Mouse (Mus musculus) subcutaneous adipose tissue, adult 2 months (tissue): ENCODE data around the gene Nrip2. TPM values are rescaled to one million over a fixed set of nuclear protein-coding genes. Genes with fewer than 3 reads are reported as not detected.

Source experiments
- polyA plus RNA-seq: library from polyadenylated mRNA; depleted of rRNA; stranded (reverse); fragments of >200 nt; gene quantifications from 2 replicates; pipeline ENCODE4 v1.2.3, GENCODE M21; 2012; ENCODE audit warnings: low replicate concordance; rRNA removed

Gene Nrip2
- 8.2 and 19.7 TPM in 2 replicates for polyA plus RNA-seq

DNA sequence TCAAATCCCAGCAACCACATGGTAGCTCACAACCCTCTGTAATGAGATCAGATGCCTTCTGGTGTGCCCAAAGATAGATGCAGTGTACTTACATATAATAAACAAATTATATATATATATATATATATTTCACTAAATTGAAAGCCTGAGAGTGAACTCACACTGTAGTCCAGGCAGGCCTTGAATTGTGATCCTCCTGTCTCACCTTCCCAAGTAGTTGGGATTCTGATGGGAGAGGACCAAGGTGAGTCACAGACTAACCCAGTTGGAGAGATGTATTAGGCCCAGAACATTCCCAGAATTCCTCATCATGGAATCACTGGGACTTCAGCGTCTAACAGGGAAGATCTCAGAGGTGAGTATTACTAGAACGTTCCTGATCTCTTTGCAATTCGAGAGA lies at the start of gene Nrip2:
Gene Nrip2 (plus strand): TSS at position 301 of the 400 bp plus-strand sequence.

DNA sequence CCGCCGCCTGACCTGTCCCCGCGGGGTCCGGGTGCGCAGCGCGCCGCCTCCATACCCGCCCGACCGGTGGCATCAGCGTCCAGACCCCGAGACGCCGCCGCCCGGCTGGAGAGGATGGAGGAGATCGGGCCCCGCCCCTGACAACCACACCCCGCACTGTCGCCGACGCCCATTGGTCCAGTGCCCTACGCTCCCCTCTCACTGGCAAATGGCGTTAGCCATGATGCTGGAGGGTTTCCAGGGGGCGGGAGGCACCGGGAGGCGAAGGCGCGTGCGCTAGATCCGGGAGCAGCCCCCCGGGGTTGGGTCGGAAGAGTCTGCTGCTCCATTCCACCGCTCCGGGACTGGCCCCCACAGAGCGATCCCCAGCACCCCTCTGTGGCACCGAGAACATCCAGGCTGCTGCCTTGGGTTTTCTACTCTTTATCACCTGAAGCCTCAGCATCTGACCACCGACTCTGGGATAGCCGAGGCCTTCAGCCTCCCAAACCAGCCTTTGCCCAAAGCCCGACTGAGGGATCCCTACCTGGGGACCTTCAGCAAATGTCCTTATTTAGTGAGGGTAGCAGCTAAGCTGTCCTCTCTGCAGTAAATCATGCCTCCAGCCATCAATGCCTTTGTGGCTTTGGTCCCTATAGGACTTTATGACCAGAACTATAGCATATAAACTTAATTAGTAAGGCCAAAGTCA lies 43.2 kb upstream of the Nrip2 start, which contains the start of gene Tulp3:
Gene Tulp3 (minus strand): TSS at position 126 of the 691 bp plus-strand sequence.

DNA sequence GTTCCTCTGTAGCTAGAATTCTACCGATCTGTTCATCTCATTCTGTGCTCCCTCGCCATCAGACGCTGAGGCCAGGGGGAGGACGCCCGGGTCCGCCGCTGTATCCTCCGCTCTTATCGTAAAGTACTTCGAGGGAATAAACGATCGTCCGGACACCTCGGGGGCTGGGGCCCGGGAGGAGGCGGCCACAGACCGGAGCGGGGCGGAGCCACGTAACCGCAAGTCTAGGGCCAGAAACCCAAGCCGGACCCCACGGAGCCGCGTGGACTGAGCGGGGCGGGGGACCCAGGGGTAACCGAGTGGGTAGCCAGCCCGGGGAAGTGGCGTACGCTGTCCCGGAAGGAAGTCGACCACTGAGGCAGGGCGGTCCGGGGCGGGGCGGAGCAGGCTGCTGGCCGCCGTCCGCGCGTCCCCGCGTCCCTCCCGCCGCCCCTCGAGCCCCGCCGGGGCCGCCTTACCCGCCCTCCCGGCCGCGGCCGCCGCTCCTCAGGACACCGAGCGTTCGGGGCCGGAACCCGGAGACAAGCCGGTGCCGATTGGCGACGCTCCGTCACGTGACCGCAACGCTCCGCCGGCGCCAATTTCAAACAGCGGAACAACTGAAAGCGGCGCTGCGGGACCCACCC lies 36.6 kb upstream of the Nrip2 start, which contains the start of the genes Rhno1 and Foxm1:
Gene Rhno1 (minus strand): TSS at position 531 of the 626 bp plus-strand sequence.
Gene Foxm1 (plus strand): TSS at position 587 of the 626 bp plus-strand sequence.

DNA sequence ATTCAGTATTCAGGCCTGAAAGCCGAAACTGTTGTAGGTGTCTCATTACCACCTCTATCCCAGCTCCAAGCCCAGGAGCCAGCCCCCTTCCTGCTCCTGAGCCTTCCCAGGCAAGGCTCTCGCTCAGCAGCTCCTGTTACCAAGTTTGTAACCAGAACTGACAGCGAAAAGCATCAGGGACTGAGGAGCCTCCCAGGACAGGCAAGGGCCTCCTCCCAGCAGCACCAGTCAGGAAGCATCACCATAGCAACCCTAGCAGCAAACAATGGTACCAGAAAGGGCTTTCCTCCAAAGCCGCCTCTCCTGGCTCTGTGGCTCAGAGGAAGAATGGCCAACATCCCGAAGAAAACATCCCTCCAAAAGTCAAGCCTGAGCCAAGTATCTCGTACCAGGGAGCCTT lies 23.9 kb upstream of the Nrip2 start, which contains the start of the genes Tex52 and Gm44596:
Gene Tex52 (plus strand): TSS at position 265 of the 400 bp plus-strand sequence.
Gene Gm44596 (plus strand): TSS at position 312 of the 400 bp plus-strand sequence.

DNA sequence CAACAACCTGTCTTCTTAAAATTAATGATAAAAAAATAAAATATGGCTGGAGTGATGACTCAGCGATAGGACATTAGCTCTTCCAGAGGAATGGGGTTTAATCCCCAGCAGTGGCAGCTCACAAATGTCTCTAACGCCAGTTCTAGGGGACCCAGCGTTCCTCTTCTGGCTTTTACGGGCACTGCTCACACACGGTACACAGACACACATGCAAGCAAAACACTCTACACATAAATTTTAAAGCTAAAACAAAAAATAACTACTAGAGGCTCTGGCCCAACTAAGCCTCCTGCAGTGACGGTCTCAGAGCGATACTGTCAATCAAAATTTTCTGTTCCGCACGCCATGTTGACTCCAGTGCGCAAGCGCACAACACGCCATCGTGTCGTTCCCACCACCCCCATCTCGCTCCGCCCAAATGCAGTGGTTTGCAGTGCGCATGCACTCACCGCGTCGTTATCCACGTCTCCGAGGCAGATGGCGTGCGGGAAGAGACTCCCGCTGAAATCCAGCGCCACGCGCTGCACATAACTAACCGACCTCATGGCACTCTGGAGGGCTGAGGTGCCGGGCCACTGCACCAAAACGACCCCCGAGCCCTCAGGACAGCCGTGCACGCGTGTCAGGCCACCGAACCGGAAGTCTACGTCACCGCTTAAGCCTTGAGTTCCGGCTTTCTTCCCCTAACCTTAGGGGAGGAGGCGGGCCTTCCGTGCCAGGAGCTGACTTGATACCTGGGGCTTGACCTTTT lies 25.3 kb downstream of the Nrip2 start, which contains the start of gene Itfg2:
Gene Itfg2 (minus strand): TSS at position 663 of the 751 bp plus-strand sequence.

DNA sequence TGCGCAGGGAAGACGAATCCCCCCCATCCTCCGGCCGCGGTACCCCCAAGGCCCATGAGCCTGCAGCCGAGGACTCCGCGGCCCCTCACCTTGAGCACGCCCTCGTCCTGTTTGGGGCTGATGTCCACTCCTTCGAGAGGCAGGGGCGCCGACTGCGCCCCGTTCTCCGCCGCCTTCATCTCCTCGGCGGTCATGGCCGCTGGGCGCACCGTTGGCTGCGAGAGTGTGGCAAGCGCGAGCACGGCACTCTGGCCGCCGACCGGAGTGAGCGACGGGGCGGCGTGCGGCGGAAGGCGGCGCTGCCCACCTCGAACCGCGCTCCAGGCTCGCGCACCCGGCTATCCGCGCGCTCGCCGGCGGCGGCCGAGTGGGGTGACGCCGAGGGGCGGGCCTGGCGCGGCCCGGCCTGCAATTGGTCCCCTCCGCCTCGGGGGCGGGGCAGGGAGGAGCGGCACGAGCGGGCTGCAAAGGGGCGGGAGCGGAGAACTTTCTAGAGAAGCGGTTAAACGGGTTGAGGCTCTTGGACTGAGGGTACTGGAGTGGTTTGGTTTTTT lies 39.3 kb downstream of the Nrip2 start, which contains the start of gene Fkbp4:
Gene Fkbp4 (minus strand): TSS at position 361 of the 554 bp plus-strand sequence.

Other genes with a start within 250 kb of the Nrip2 start
- 2.0 and 2.2 TPM in 2 replicates for gene Tead4, start 98.5 kb upstream of the Nrip2 start, polyA plus RNA-seq
- gene Tulp3, start 43.4 kb upstream of the Nrip2 start, polyA plus RNA-seq: 25.0 and 33.1 TPM in 2 replicates
- gene Rhno1, start 36.4 kb upstream of the Nrip2 start, polyA plus RNA-seq: 9.2 and 21.4 TPM in 2 replicates
- 4.2 and 19.2 TPM in 2 replicates for gene Foxm1, start 36.3 kb upstream of the Nrip2 start, polyA plus RNA-seq
- gene Tex52, start 23.8 kb upstream of the Nrip2 start, polyA plus RNA-seq: 0.10 and 0.14 TPM in 2 replicates
- not detected in 2 replicates for gene Gm44596, start 23.8 kb upstream of the Nrip2 start, polyA plus RNA-seq
- gene Itfg2, start 25.6 kb downstream of the Nrip2 start, polyA plus RNA-seq: 14.2 and 36.2 TPM in 2 replicates
- gene Fkbp4, start 39.4 kb downstream of the Nrip2 start, polyA plus RNA-seq: 59.3 and 223 TPM in 2 replicates
- gene Pzp, start 127.4 kb downstream of the Nrip2 start, polyA plus RNA-seq: 0.04 and 0.48 TPM in 2 replicates
- 6.8 TPM in 1 of 2 replicates, not detected in the other for gene A2ml1, start 182.3 kb downstream of the Nrip2 start, polyA plus RNA-seq
- 0.32 and 1.2 TPM in 2 replicates for gene Klrb1a, start 224.2 kb downstream of the Nrip2 start, polyA plus RNA-seq